Mouse (Mus musculus) limb, embryonic 10.5 days (tissue): ENCODE results near the gene Limch1. TPM values are rescaled to one million over a fixed set of nuclear protein-coding genes. Genes with fewer than 3 reads are reported as not detected.

Source experiments
- DNase-seq: peaks from one replicate; pipeline ENCODE4 v3.0.0-alpha.2; 2017; ENCODE audit warnings: low spot score
- H3K27ac ChIP-seq: fragments of 300-500 bp; sonication (generic); 2 replicates; pipeline ENCODE4 v1.5.1; 2016; ENCODE audit warnings: mild to moderate bottlenecking
- H3K27me3 ChIP-seq: fragments of 300-500 bp; sonication (generic); 2 replicates; pipeline ENCODE4 v1.6.1; 2016; ENCODE audit warnings: low read depth, mild to moderate bottlenecking; ENCODE audit not compliant: poor library complexity, severe bottlenecking
- H3K36me3 ChIP-seq: fragments of 300-500 bp; sonication (generic); 2 replicates; pipeline ENCODE4 v1.6.1; 2016; ENCODE audit warnings: mild to moderate bottlenecking, moderate library complexity
- H3K4me1 ChIP-seq: fragments of 300-500 bp; sonication (generic); 2 replicates; pipeline ENCODE4 v1.6.1; 2016
- H3K4me3 ChIP-seq: fragments of 300-500 bp; sonication (generic); 2 replicates; pipeline ENCODE4 v1.5.1; 2016; ENCODE audit warnings: mild to moderate bottlenecking, moderate library complexity
- H3K9me3 ChIP-seq: fragments of 300-500 bp; sonication (generic); replicated peaks from 2 replicates; pipeline ENCODE4 v1.6.1; 2016; ENCODE audit warnings: mild to moderate bottlenecking
- WGBS: fragments of 180-500 bp; shearing (Covaris S2); methylation state at CpG from one replicate; pipeline ENCODE4 v1.1.7; 2016; 5-methylcytosine and 5-hydroxymethylcytosine counted together
- polyA plus RNA-seq: library from polyadenylated mRNA; unstranded; fragments of >200 nt; fragmentation: Nextera tagmentation; extraction: Ambion mirVana; gene quantifications from 2 replicates; pipeline ENCODE4 v1.2.1, GENCODE M21; 2016

Gene Limch1
- polyA plus RNA-seq, 1 experiment from 2014 or later: 28.9 TPM

DNA sequence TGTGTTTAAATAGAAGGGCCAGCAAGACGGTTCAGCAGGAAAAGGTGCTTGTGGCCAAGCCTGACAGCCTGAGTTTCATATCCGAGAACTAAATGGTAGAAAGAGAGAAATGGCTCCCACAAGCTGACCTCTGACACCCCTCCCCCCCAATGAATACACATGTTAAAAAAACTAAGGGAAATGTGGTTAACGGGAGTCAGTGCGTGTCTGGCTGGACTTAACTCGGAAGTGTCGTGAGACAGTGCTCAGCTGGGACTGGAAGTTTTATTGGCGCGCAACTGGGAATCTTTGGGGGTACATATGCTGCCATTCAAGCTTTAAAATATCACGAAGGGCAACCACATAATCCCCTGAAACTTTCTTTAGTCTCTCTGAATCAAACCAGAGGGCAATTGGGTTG is 23.0 kb upstream of the Limch1 start:
- H3K4me3 ChIP-seq: no peak overlapping the region
- H3K36me3 ChIP-seq: no peaks in the 10 kb centered on the region
- H3K27ac ChIP-seq: peak overlapping the region; percentile 56
- H3K9me3 ChIP-seq: no peaks in the 10 kb centered on the region
- DNase-seq: no peak
- H3K27me3 ChIP-seq: no peaks in the 10 kb centered on the region
- H3K4me1 ChIP-seq: peaks cover 30% of the 10 kb centered on the region
- WGBS: 81% methylated on average over 9 of the region's 9 CpGs

DNA sequence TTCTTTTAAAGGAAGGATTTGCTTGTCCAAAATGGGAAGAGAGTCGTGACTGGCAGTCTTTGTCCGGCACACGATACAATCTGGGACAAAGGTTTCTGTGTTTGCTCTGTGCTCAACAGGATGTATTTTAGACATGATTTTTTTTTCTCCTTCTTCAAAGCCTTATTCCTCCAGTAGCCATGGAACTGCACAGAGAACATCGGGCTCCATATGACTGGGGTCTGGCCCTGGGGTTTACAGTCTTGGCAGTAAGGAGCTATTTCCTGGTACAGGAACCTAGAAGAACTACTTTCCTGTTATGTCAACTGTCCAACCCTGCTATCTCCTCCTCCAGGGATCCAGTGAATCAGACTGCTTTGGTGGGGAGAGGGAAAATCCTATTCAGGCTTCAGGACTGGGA is 22.6 kb upstream of the Limch1 start:
- no peak overlapping the region for H3K4me3 ChIP-seq
- H3K27me3 ChIP-seq: no peaks in the 10 kb centered on the region
- no peaks in the 10 kb centered on the region for H3K9me3 ChIP-seq
- peaks cover 27% of the 10 kb centered on the region for H3K4me1 ChIP-seq
- H3K27ac ChIP-seq: peak overlapping the region; percentile 56
- 82% methylated on average over 4 of the region's 4 CpGs for WGBS
- no peak for DNase-seq
- no peaks in the 10 kb centered on the region for H3K36me3 ChIP-seq

DNA sequence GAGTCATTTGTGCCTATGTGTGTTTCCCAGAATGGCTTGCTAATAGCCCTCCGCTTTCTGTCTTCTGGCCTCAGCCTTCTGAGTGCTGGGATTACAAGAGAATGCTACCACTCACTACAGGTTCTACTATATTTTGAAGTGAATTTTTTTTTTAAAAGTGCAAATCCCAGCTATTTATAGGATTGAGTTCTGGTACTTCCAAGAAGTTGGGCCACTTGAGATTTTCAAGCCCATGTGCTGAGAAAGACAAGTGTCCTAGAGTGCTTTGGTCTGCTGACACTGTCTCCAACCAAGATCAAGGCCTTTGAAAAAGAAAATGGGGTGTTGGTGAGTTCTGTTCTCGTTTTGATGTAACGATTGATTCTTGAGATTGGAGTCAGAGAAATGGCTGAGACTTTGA is 22.0 kb upstream of the Limch1 start:
- DNase-seq: no peak
- WGBS: 83% methylated on average over 3 of the region's 3 CpGs
- H3K27me3 ChIP-seq: no peaks in the 10 kb centered on the region
- no peaks in the 10 kb centered on the region for H3K36me3 ChIP-seq
- no peaks in the 10 kb centered on the region for H3K9me3 ChIP-seq
- H3K4me3 ChIP-seq: no peak overlapping the region
- H3K4me1 ChIP-seq: peaks cover 21% of the 10 kb centered on the region
- H3K27ac ChIP-seq: no peak overlapping the region; the same call in 1 of the 2 replicates

DNA sequence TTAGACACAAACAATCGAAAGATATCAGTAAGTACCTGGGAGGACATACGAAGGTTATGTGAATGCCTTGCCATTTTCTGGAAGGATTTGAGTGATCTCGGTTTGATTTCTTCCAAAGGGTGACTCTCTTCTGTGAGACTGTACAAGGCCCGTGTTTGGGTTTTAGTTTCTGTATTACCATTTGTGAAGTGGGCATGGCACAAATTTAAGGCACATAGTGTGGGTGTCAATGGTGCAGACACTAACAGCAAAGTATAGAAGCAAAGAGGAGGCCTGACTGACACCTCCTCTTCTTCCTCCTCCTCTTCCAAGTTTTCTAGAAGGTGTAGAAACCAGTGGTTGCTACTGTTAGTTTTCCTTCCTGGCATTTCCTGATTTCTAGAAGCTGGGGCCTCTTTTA is 16.3 kb upstream of the Limch1 start:
- no peak overlapping the region for H3K4me3 ChIP-seq
- H3K27me3 ChIP-seq: no peaks in the 10 kb centered on the region
- peaks cover 8% of the 10 kb centered on the region; the same call in 1 of the 2 replicates for H3K4me1 ChIP-seq
- no peak for DNase-seq
- no peaks in the 10 kb centered on the region for H3K9me3 ChIP-seq
- no peaks in the 10 kb centered on the region for H3K36me3 ChIP-seq
- WGBS: 91% methylated on average over 4 of the region's 4 CpGs
- no peak overlapping the region for H3K27ac ChIP-seq

DNA sequence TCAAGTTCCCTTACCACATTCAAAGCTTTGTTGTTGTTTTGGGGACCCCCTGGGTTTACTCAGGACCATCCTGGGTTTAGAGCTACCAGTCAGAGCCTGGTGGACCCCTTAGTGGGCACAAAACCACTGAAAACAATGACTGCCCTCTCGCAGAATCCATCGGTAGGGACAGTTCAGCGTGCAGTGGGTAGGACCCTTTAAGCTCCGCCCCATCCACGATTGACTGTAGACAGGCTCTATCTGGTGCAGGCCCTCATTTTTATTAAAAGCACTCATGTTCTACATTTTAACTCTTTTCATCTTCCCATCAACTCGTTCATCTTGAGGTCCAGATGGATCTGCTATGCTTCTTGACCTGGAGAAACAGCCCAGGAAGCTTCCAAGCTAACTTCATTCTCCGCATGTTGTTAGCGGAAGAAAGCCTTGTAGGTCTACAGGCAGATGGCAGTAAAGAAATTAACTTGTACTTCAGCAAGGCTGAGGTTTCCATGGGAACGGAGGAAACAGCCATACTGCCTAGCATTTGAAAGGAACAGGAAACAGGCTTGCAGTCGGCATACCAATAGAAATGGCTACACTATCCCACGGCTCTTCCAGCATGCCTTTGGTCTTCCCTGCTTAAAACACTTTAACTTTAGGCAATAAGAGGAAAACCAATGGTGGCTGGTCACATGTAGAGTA is 14.9 kb upstream of the Limch1 start:
- Histone ChIP-seq H3K4me1 (peaks cover 8% of the 10 kb centered on the region; the same call in 1 of the 2 replicates), H3K36me3 (no peaks in the 10 kb centered on the region), H3K4me3 (no peak overlapping the region), H3K27ac (peak overlapping the region; percentile 5; the same call in 1 of the 2 replicates), H3K27me3 (no peaks in the 10 kb centered on the region), H3K9me3 (no peaks in the 10 kb centered on the region)
- WGBS: 48% methylated on average over 11 of the region's 11 CpGs
- DNase-seq: peak; percentile 38

DNA sequence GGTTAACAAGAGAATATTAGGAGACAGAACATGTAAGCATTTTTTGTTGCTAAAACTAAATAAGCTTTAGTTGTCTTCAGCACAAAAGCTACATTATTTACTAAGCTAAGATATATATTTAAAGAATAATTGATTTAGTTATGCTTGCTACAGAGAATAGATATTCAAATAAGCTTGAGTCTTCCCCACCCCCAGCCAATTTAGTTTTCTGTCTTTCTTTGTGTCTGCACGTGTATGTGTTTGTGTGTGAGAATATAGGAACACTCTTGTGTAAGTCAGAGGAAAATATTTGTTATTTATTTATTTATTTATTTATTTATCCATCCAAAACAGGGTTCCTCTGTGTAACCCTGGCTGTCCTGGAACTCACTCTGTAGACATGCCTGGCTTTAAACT is 14.3 kb upstream of the Limch1 start:
- Histone ChIP-seq H3K4me1 (peaks cover 8% of the 10 kb centered on the region; the same call in 1 of the 2 replicates), H3K27me3 (no peaks in the 10 kb centered on the region), H3K9me3 (no peaks in the 10 kb centered on the region), H3K36me3 (no peaks in the 10 kb centered on the region), H3K27ac (peak overlapping the region; percentile 5; the same call in 1 of the 2 replicates), H3K4me3 (no peak overlapping the region)
- no peak for DNase-seq
- 91% methylated on average over 1 of the region's 1 CpGs for WGBS

DNA sequence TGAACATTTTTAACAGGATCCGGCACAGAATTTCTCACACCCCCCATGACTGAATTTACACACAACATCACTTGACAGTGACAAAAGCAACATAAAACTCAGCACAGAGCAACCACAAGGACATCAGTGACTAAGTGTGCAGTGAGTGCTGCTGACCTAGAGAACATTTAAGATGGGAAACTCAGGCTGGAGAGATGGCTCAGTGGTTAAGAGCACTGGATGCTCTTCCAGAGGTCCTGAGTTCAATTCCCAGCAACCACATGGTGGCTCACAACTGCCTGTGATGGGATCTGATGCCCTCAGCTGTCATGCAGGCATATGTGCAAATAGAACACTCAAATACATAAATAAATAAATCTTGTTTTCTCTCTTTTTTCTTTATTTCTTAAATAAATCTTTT is 12.1 kb upstream of the Limch1 start:
- Histone ChIP-seq H3K4me1 (peaks cover 8% of the 10 kb centered on the region; the same call in 1 of the 2 replicates), H3K4me3 (no peak overlapping the region), H3K27ac (no peak overlapping the region), H3K36me3 (no peaks in the 10 kb centered on the region), H3K9me3 (no peaks in the 10 kb centered on the region), H3K27me3 (no peaks in the 10 kb centered on the region)
- DNase-seq: no peak
- WGBS: 95% methylated on average over 1 of the region's 1 CpGs

DNA sequence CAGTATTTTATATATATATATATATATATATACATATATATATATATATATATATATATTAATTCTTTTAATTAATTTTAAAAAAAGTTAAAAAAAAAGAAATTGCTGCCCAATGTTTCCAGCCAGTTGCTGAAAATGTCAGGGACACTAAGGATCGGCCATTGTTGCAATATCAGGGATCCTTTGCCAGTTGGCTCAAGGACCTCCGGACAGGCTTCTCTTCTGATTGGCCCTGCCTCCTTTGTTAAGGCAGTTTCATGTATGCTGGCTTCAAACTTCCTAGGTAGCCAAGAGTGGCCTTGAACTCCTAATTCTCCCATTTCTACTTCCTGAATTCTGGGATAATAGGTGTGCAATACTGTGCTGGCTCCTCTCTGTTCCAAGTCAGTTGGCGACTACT is 6.3 kb upstream of the Limch1 start:
- Histone ChIP-seq H3K4me1 (no peaks in the 10 kb centered on the region), H3K9me3 (no peaks in the 10 kb centered on the region)
- WGBS: 96% methylated on average over 3 of the region's 3 CpGs

DNA sequence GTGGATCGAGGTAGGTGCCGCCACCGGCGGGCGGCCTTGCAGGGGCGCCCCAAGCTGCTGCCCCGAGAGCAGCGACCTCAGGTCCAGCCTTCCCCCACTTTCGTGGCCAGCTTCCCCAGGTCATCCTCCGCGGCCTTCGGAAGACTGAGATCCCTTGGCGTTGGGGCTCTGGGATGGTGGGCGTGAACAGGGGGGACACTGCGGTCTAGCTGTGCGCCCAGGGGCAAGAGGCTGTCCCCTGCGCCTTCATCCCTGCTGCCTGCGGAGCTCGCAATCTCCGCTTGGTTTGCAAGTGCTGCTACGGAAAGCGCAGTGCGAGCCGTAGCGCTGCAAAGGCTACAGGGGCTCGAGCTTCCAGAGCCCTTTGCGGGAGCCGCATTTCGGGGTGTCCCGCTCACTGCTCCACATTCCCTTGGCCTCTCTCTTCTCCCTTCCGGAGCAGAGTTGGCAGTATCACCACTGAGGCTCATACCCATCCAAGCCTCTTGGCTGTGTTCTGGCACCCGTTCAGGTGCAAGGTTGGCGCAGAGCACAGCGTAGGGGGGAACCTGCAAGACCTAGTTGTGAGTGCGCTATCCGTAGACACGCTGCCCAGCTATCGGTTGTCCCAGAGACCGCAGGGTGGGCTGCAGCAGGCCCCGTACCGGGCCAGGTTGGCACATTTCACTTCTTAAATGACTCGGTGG is 512 bp downstream of the Limch1 start:
- under 1% methylated on average over 42 of the region's 42 CpGs for WGBS
- Histone ChIP-seq H3K27me3 (peaks cover 44% of the 10 kb centered on the region), H3K4me1 (peaks cover 38% of the 10 kb centered on the region), H3K27ac (peak overlapping the region; percentile 77), H3K9me3 (no peaks in the 10 kb centered on the region), H3K36me3 (no peaks in the 10 kb centered on the region), H3K4me3 (peak overlapping the region; percentile 71)
- DNase-seq: peak; percentile 73

More for the DNA sequence above, 6.3 kb upstream of the Limch1 start:
- H3K36me3 ChIP-seq: no peaks in the 10 kb centered on the region
- no peak overlapping the region for H3K27ac ChIP-seq
- no peak overlapping the region for H3K4me3 ChIP-seq
- H3K27me3 ChIP-seq: peaks cover 10% of the 10 kb centered on the region
- DNase-seq: no peak

DNA sequence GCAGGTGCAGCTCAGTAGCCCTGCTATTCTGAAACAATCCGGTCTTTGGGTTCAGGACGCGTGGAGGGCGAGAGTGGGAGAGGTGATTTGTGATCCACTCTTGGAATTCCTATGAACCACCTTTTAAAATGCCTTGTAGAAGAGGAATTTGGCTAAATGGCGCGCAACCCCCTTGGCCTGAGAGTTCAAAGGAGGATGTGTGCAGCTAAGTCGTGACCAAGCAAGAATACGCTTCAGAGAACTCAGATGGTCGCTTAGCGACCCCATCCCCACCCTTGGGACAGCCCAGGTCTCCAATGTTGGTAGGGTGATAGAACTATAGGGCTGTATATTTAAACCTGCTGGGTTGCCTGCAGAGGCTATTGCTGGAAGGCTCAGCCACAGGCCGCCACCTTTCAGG is 1.1 kb downstream of the Limch1 start:
- Histone ChIP-seq H3K36me3 (no peaks in the 10 kb centered on the region), H3K4me1 (peaks cover 41% of the 10 kb centered on the region), H3K27me3 (peaks cover 44% of the 10 kb centered on the region), H3K27ac (no peak overlapping the region), H3K4me3 (peak overlapping the region; percentile 71), H3K9me3 (no peaks in the 10 kb centered on the region)
- DNase-seq: no peak
- WGBS: 3% methylated on average over 11 of the region's 11 CpGs

DNA sequence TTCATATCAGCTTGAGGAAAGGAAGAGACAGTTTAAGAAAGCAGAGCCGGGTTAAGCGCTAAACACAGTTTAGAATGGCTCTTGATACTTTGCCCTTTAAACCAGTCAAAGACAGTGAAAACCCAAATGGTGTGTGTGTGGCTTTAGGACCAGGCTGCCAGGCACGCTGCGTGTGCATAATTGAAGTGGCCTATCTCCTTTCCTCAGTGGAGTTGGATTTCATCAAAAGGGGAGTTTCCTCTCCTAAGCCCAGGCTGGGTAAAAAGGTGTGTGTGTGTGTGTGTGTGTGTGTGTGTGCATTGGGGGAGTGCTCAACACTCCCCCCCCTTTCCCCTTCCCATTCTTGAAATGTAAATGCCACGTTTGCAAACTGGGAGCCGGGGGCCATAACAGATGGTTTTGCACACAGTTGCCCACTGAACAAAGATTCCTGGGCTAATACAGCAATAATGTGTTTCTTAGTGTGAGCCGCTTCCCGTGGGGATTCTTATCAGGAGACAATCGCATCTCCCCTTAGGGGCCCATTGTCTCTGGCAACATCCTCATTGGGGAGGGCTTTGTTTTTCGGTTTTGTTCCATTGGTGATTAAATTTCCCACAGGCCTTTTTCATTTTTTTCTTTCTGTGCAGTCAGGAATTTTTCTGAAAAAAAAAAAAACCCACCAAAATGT is 2.3 kb downstream of the Limch1 start:
- no peak for DNase-seq
- 18% methylated on average over 10 of the region's 10 CpGs for WGBS
- no peaks in the 10 kb centered on the region for H3K9me3 ChIP-seq
- peak overlapping the region; percentile 36; the same call in 1 of the 2 replicates for H3K27ac ChIP-seq
- H3K4me3 ChIP-seq: peak overlapping the region; percentile 25
- peaks cover 44% of the 10 kb centered on the region for H3K27me3 ChIP-seq
- H3K4me1 ChIP-seq: peaks cover 41% of the 10 kb centered on the region
- no peaks in the 10 kb centered on the region for H3K36me3 ChIP-seq

DNA sequence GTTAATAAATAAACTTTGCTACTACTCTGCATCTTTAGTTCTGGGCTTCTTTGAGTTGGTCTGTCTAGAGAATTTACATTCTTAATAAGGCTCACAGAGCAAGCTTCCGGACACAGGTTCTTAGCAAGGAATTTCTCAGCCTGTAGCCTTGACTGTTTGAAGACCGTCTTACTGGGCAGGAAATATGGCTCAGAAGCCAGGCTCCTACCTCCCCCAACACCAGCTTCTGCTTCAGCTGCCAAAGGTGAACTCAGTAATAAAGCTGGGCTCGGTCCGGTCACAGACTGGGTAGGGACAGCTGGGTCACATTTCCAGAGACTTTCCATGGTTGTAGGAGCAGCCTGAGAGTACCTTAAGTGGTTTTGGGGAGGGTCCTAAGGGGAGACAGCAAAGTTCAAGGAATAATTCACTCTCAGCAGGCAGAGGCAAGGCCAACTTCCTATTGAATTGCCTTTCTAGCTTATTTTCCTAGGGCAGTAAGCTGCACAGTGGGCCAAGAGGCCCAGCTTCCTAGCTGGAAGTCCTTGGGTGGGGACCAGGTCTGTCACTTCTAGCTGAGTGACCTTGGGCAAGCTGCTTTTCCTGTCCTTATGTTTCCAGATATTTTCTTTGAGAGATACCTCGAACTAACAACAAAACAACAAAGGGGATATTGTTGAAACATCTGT is 3.0 kb downstream of the Limch1 start:
- no peak for DNase-seq
- peak overlapping the region; percentile 21; the same call in 1 of the 2 replicates for H3K27ac ChIP-seq
- WGBS: 26% methylated on average over 5 of the region's 5 CpGs
- H3K4me3 ChIP-seq: no peak overlapping the region; the same call in 1 of the 2 replicates
- H3K27me3 ChIP-seq: peaks cover 42% of the 10 kb centered on the region
- H3K9me3 ChIP-seq: no peaks in the 10 kb centered on the region
- no peaks in the 10 kb centered on the region for H3K36me3 ChIP-seq
- peaks cover 41% of the 10 kb centered on the region for H3K4me1 ChIP-seq
